Mouse (Mus musculus) bone marrow, adult 2 months (tissue): ENCODE measurements around the gene Lrch1.

ENCODE experiments used
- CTCF ChIP-seq: fragments of 200-500 bp; IDR thresholded peaks from 2 replicates; pipeline ENCODE4 v1.5.1; 2011; ENCODE audit warnings: low read length, control low read depth; ENCODE audit not compliant: control insufficient read depth, insufficient read depth
- POLR2A ChIP-seq: fragments of 200-500 bp; IDR thresholded peaks from 2 replicates; pipeline ENCODE4 v1.6.1; 2011; ENCODE audit warnings: low read depth, mild to moderate bottlenecking, control low read depth, low read length, borderline replicate concordance; ENCODE audit not compliant: control insufficient read depth

GRCm38 (mm10) chr14:74845661-74846274, 101.9 kb downstream of the Lrch1 start:
- TF ChIP-seq POLR2A: no peak
- no peak for TF ChIP-seq CTCF
